Mouse (Mus musculus) midbrain, embryonic 14.5 days (tissue): ENCODE results near the gene Eif2b1. TPM values are rescaled to one million over a fixed set of nuclear protein-coding genes. Genes with fewer than 3 reads are reported as not detected.

Source experiments
- ATAC-seq: fragments of 200-750 bp; cut with Nextera tagmentation; 2 replicates; pipeline ENCODE4 v1.8.0; 2017; ENCODE audit warnings: moderate number of reproducible peaks, moderate library complexity; ENCODE audit not compliant: low FRiP score, low TSS enrichment
- DNase-seq: peaks from one replicate; pipeline ENCODE4 v3.0.0-alpha.2; 2015
- H3K27ac ChIP-seq: fragments of 300-500 bp; sonication (generic); replicated peaks from 2 replicates; pipeline ENCODE4 v1.5.1; 2014; ENCODE audit warnings: mild to moderate bottlenecking, low read depth, low read length, moderate library complexity
- H3K27me3 ChIP-seq: fragments of 300-500 bp; sonication (generic); 2 replicates; pipeline ENCODE4 v1.6.1; 2014; ENCODE audit warnings: low read length, control low read depth, mixed read lengths; ENCODE audit not compliant: control insufficient read depth, insufficient read depth
- H3K36me3 ChIP-seq: fragments of 300-500 bp; sonication (generic); 2 replicates; pipeline ENCODE4 v1.6.1; 2014; ENCODE audit warnings: low read length, control low read depth; ENCODE audit not compliant: control insufficient read depth, insufficient read depth
- H3K4me1 ChIP-seq: fragments of 300-500 bp; sonication (generic); 2 replicates; pipeline ENCODE4 v1.6.1; 2014; ENCODE audit warnings: mild to moderate bottlenecking, antibody characterized with exemption, low read length, control low read depth; ENCODE audit not compliant: control insufficient read depth, insufficient read depth
- H3K4me2 ChIP-seq: fragments of 300-500 bp; sonication (generic); 2 replicates; pipeline ENCODE4 v1.6.1; 2014; ENCODE audit warnings: mild to moderate bottlenecking, low read length, moderate library complexity
- H3K4me3 ChIP-seq: fragments of 300-500 bp; sonication (generic); replicated peaks from 2 replicates; pipeline ENCODE4 v1.5.1; 2014; ENCODE audit warnings: low read depth, low read length
- H3K9ac ChIP-seq: fragments of 300-500 bp; sonication (generic); replicated peaks from 2 replicates; pipeline ENCODE4 v1.6.1; 2014; ENCODE audit warnings: mild to moderate bottlenecking, low read length, moderate library complexity
- H3K9me3 ChIP-seq: fragments of 300-500 bp; sonication (generic); 2 replicates; pipeline ENCODE4 v1.6.1; 2016; ENCODE audit warnings: low read length, control low read depth, mixed read lengths; ENCODE audit not compliant: control insufficient read depth
- WGBS: fragments of 180-500 bp; shearing (Covaris S2); extraction: QIAGEN DNeasy Blood & Tissue Kit; methylation state at CpG from one replicate; pipeline ENCODE4 v1.1.7; 2014; 5-methylcytosine and 5-hydroxymethylcytosine counted together
- polyA plus RNA-seq: library from polyadenylated mRNA; unstranded; fragments of >200 nt; fragmentation: Nextera tagmentation; extraction: Ambion mirVana; gene quantifications from 2 replicates; pipeline ENCODE4 v1.2.1, GENCODE M21; 2014

The Eif2b1 gene
- polyA plus RNA-seq, 1 experiment from 2014 or later: 73.4 TPM

GRCm38 (mm10) chr5:124528791-124529190 is 50.1 kb downstream of the Eif2b1 start:
- no peaks in the 10 kb centered on the region for H3K36me3 ChIP-seq
- H3K4me1 ChIP-seq: peaks cover 16% of the 10 kb centered on the region
- ATAC-seq: no peak
- H3K27ac ChIP-seq: no peak overlapping the region
- H3K4me3 ChIP-seq: 0 out of 2 replicates have a peak overlapping the region, but pooled peaks have one; percentile 5
- H3K9ac ChIP-seq: peak overlapping the region; percentile 29; the same call in 1 of the 2 replicates
- WGBS: 53% methylated on average over 9 of the region's 9 CpGs
- H3K27me3 ChIP-seq: no peaks in the 10 kb centered on the region
- DNase-seq: no peak
- H3K9me3 ChIP-seq: no peaks in the 10 kb centered on the region
- H3K4me2 ChIP-seq: peak overlapping the region; percentile 67

- Histone ChIP-seq H3K36me3 (no peaks in the 10 kb centered on the region), H3K9me3 (no peaks in the 10 kb centered on the region), H3K4me3 (no peak overlapping the region), H3K4me2 (peak overlapping the region; percentile 67), H3K9ac (peak overlapping the region; percentile 29; the same call in 1 of the 2 replicates), H3K4me1 (peaks cover 16% of the 10 kb centered on the region), H3K27me3 (no peaks in the 10 kb centered on the region), H3K27ac (no peak overlapping the region)
- 81% methylated on average over 4 of the region's 4 CpGs for WGBS
- ATAC-seq (no peak), DNase-seq (no peak)
Measured at GRCm38 (mm10) chr5:124528351-124528750, 50.6 kb downstream of the Eif2b1 start.

DNA sequence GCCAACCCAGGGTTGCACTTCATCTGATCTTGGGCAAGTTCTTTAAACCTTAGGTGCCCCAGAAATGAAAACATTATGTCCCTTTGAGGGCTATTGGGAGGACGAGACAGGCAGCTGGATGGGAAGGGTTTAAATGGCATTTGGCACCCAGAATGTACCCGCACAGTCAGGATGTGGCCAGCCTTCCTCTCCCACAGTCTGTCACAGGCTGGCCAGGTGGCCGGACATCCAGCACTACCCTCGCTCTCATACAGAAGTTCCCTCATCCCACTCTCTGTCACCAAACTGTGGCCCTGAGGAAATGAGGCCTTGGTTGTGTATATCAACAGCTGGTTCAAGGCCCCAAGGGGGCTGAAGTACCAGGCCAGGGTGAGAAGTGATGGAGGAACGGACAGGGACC is 54.0 kb downstream of the Eif2b1 start:
- Histone ChIP-seq H3K36me3 (no peaks in the 10 kb centered on the region; the same call in 1 of the 2 replicates), H3K9me3 (no peaks in the 10 kb centered on the region), H3K4me2 (no peak overlapping the region), H3K9ac (no peak overlapping the region), H3K4me1 (peaks cover 11% of the 10 kb centered on the region), H3K27me3 (no peaks in the 10 kb centered on the region), H3K4me3 (no peak overlapping the region), H3K27ac (no peak overlapping the region)
- DNase-seq: no peak
- WGBS: 94% methylated on average over 5 of the region's 5 CpGs
- ATAC-seq: no peak

DNA sequence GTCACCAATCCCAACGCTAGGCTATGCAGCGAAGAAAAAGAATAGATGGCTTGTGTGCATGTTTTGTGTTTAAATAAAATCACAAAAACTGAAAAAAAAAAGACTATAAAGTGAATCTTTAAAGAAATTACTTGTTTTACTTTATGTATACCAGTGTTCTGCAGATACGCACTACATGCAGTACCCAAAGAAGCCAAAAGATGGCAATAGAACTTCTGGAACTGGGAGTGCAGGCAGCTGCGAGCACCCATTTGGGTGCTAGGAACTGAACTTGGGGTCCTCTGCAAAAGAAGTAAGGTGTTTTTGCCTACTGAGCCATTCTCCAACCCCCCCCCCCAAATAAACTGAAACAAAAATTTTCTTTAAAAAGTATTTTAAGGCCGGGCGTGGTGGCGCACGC is 55.9 kb downstream of the Eif2b1 start:
- ATAC-seq (no peak), DNase-seq (peak; percentile 18)
- H3K4me3 ChIP-seq: no peak overlapping the region
- H3K27ac ChIP-seq: no peak overlapping the region
- no peak overlapping the region for H3K9ac ChIP-seq
- peaks cover 4% of the 10 kb centered on the region; the same call in 1 of the 2 replicates for H3K36me3 ChIP-seq
- H3K4me1 ChIP-seq: no peaks in the 10 kb centered on the region
- H3K4me2 ChIP-seq: no peak overlapping the region
- H3K9me3 ChIP-seq: no peaks in the 10 kb centered on the region
- no peaks in the 10 kb centered on the region for H3K27me3 ChIP-seq
- 95% methylated on average over 8 of the region's 8 CpGs for WGBS

DNA sequence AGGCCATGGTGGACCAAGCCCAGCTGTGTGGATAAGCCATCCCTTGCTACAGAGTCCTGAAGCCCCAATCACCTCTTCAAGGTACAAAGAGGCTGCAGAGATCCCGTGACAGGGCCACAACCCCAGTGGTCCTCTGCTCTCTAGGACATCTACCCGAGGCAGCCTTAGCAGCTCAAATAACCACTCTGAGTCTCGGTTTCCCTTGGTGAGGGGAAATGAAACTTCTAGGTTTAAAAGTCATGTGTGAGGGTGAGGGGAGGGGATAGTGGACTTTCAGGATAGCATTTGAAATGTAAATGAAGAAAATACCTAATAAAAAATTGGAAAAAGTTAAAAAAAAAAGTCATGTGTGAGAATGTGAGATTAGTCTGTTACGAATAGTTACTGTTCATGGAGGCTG is 57.3 kb downstream of the Eif2b1 start:
- no peaks in the 10 kb centered on the region for H3K9me3 ChIP-seq
- no peaks in the 10 kb centered on the region for H3K27me3 ChIP-seq
- DNase-seq (no peak), ATAC-seq (no peak)
- 95% methylated on average over 4 of the region's 4 CpGs for WGBS
- H3K36me3 ChIP-seq: peaks cover 4% of the 10 kb centered on the region; the same call in 1 of the 2 replicates
- no peak overlapping the region for H3K9ac ChIP-seq
- no peak overlapping the region for H3K4me2 ChIP-seq
- H3K27ac ChIP-seq: no peak overlapping the region
- H3K4me1 ChIP-seq: no peaks in the 10 kb centered on the region
- H3K4me3 ChIP-seq: no peak overlapping the region

Other genes starting within 250 kb of the Eif2b1 start
- gene Cdk2ap1, start 216.0 kb downstream of the Eif2b1 start, polyA plus RNA-seq: 72.3 and 76.7 TPM in 2 replicates
- 70.2 and 114 TPM in 2 replicates for gene Sbno1, start 153.1 kb downstream of the Eif2b1 start, polyA plus RNA-seq
- 20.9 and 23.2 TPM in 2 replicates for gene Kmt5a, start 139.2 kb downstream of the Eif2b1 start, polyA plus RNA-seq
- gene Rilpl2, start 100.8 kb downstream of the Eif2b1 start, polyA plus RNA-seq: 23.1 and 24.5 TPM in 2 replicates
- gene Snrnp35, start 96.0 kb downstream of the Eif2b1 start, polyA plus RNA-seq: 8.9 and 10.6 TPM in 2 replicates
- 9.0 and 9.9 TPM in 2 replicates for gene Rilpl1, start 47.7 kb downstream of the Eif2b1 start, polyA plus RNA-seq
- 327 and 369 TPM in 2 replicates for gene Tmed2, start 38.4 kb downstream of the Eif2b1 start, polyA plus RNA-seq
- gene Ddx55, start 26.3 kb downstream of the Eif2b1 start, polyA plus RNA-seq: 21.9 and 22.1 TPM in 2 replicates
- gene Gtf2h3, start within 50 bp of the Eif2b1 start, polyA plus RNA-seq: 51.1 and 59.7 TPM in 2 replicates
- 32.9 and 41.1 TPM in 2 replicates for gene Atp6v0a2, start 49.4 kb upstream of the Eif2b1 start, polyA plus RNA-seq
- gene Dnah10, start 146.0 kb upstream of the Eif2b1 start, polyA plus RNA-seq: 0.18 and 0.26 TPM in 2 replicates